Mouse (Mus musculus): ENCODE measurements around the gene Nras.

DNA sequence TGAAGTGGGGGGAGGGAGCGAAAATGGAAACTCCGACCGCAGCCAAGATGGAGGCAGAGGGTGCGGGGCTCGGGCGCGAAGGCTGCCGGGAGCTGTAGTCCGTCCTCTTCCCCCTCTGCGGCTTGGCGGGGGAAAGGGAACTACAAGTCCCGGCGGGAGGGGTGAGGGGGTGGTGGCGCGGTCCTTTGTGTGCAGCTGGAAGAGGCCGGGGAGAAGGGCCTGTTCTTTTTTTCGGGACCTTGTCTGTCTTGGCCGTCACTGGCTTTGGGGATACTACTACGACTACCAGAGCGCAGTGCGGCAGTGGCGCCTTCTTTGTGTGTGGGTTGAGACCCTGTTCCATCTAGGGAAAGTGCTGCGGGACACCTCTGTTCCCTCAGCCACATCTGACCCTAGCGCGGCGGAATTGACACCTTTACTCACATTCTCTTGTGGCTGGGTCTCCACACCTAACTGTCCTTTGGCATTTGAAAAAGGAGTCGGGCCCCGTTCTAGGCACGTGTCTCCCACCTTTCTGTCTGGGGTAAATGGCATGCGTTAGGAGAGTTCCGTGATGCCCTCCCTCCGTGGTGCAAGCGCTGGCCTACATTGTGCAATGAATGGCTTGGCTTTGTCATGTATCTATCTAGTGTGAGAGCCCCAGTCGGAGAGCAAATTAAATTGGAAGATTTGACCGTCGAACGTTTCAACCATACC is 37.0 kb upstream of the Nras start:
- TF ChIP-seq CHD2 (IDR thresholded peaks at IDR 0.05; ENCODE audit: low read depth, low read length) (no peak), ZC3H11A (IDR thresholded peaks at IDR 0.05; ENCODE audit: borderline replicate concordance, low read depth, low read length) (no peak), HCFC1 (IDR thresholded peaks at IDR 0.05; ENCODE audit: borderline replicate concordance, insufficient read depth, low read length) (peak; percentile 91), ZNF384 (IDR thresholded peaks at IDR 0.05; ENCODE audit: low read depth, low read length) (no peak), MAFK (IDR thresholded peaks at IDR 0.05; ENCODE audit: insufficient read depth, low read depth, low read length) (no peak)
